Mouse (Mus musculus): ENCODE measurements around the gene Pcolce2. TPM values are rescaled to one million over a fixed set of nuclear protein-coding genes. Genes with fewer than 3 reads are reported as not detected.

Pcolce2 gene
- 8.2 and 10.0 TPM in 2 replicates for polyA plus RNA-seq (2015; fragmentation: Nextera tagmentation; extraction: Ambion mirVana)

- peak within 1 kb of the TSS; percentile 96 for H3K4me2 ChIP-seq
- peaks cover 7% of the 10 kb centered on the region; the same call in 1 of the 2 replicates for H3K4me1 ChIP-seq
- ATAC-seq (ENCODE audit: insufficient number of reproducible peaks, insufficient read depth, low FRiP score, low TSS enrichment, low read depth) = peak; percentile 81
- peaks cover 22% of the 10 kb centered on the region for H3K27me3 ChIP-seq
- H3K9ac ChIP-seq = peak within 1 kb of the TSS; percentile 77
- H3K27ac ChIP-seq = no peak within 1 kb of the TSS
- H3K4me3 ChIP-seq = peak within 1 kb of the TSS; percentile 61
- no peaks in the 10 kb centered on the region for H3K9me3 ChIP-seq
- H3K36me3 ChIP-seq = no peaks in the 10 kb centered on the region
- under 1% methylated on average over 46 of the region's 71 CpGs for WGBS
These were observed at the start of gene Pcolce2 for GRCm38 (mm10) chr9:95637271-95638181. TSS of gene Pcolce2 (plus strand) at chr9:95637601.

DNA sequence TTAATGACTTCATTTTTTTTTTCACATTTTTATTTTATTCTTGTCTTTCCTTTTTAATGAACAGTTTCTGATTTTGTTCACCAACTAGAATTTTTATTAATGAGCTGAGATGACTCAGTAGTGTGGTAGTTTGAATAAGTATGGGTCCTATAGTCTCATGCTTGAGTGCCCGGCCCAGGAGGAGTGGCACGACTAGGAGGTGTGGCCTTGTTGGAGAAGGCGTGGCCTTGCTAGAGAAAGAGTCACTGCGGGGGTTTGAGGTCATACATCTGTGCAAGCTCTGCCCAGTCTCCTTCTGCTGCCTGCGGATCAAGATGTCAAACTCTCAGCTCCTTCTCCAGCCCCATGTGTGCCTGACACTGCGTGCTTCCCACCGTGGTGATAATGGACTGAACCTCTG lies 49.3 kb upstream of the Pcolce2 start:
- Histone ChIP-seq H3K27ac (no peak overlapping the region), H3K4me3 (no peak overlapping the region), H3K9me3 (no peaks in the 10 kb centered on the region), H3K4me2 (no peak overlapping the region), H3K27me3 (peaks cover 2% of the 10 kb centered on the region; the same call in 1 of the 2 replicates), H3K4me1 (no peaks in the 10 kb centered on the region), H3K9ac (no peak overlapping the region), H3K36me3 (no peaks in the 10 kb centered on the region)
- 87% methylated on average over 7 of the region's 7 CpGs for WGBS
- ATAC-seq (ENCODE audit: insufficient number of reproducible peaks, insufficient read depth, low FRiP score, low TSS enrichment, low read depth) = no peak; the same call in 1 of the 2 replicates

DNA sequence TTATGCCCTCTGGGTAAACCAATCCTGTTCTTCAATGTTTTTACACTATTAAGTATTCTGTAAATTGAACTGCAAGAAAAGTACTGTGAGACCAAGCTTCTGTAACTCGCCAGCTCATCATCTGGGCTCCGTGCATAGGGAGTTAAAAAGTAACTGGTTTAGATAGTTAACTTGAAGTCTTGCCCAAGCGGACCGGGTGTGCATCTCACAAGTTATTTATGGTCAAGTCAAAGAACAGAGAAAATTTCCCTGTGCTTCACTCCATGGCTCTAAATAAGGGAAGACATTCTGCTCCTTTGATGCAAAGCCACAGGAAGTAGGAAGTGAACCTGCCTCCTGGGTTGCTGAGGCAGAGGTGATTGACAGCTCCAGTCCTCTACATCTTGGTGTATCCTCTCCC lies 43.1 kb upstream of the Pcolce2 start:
- Histone ChIP-seq H3K36me3 (no peaks in the 10 kb centered on the region), H3K27me3 (0 out of 2 replicates have a peak, but pooled peaks cover 7% of the 10 kb centered on the region), H3K4me2 (no peak overlapping the region), H3K9ac (no peak overlapping the region), H3K4me1 (peaks cover 5% of the 10 kb centered on the region), H3K9me3 (no peaks in the 10 kb centered on the region), H3K4me3 (no peak overlapping the region), H3K27ac (no peak overlapping the region)
- ATAC-seq (ENCODE audit: insufficient number of reproducible peaks, insufficient read depth, low FRiP score, low TSS enrichment, low read depth) = no peak
- WGBS = 78% methylated on average over 4 of the region's 4 CpGs

DNA sequence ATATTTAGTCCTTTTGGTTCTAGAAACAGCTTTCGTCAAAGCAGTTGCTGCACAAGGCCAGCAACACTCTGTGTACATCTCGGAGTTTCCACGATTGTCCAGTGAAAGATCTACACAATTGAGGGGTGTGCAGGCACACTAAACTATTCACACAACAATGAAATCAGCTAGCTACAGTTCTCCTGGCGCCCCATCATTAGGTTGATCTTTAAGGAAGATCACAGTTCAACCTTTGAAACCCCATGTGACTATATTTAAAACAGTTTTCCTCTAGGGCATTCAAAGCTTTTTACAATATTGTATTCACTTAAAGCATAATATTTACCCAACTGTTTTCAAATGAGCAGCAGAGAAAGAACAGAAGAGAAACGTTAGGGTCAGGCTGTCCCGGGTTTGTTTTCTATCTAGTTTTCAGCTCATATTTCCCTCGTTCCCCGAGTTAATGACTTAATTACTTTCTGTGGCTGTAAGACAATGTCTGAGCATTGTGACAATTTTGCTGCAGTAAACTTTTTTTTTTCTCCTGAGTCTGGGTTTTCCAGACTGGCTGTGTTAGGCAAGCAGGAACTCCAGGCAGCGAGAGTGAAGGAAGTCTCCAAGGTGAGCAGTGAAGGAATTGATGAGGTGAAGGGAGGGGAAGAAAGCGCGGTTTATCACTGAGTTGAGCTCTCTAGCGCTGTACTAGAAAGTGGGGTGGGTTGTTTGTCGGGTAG lies 39.8 kb upstream of the Pcolce2 start:
- H3K9ac ChIP-seq = no peak overlapping the region
- peak overlapping the region; percentile 50 for H3K4me2 ChIP-seq
- no peaks in the 10 kb centered on the region for H3K36me3 ChIP-seq
- H3K9me3 ChIP-seq = no peaks in the 10 kb centered on the region
- H3K4me3 ChIP-seq = 0 out of 2 replicates have a peak overlapping the region, but pooled peaks have one; percentile 11
- H3K27ac ChIP-seq = no peak overlapping the region
- peaks cover 5% of the 10 kb centered on the region for H3K4me1 ChIP-seq
- ATAC-seq (ENCODE audit: insufficient number of reproducible peaks, insufficient read depth, low FRiP score, low TSS enrichment, low read depth) = no peak
- 0 out of 2 replicates have a peak, but pooled peaks cover 7% of the 10 kb centered on the region for H3K27me3 ChIP-seq
- WGBS = 27% methylated on average over 13 of the region's 13 CpGs

- H3K9me3 ChIP-seq = no peaks in the 10 kb centered on the region
- no peak overlapping the region for H3K9ac ChIP-seq
- H3K36me3 ChIP-seq = no peaks in the 10 kb centered on the region
- ATAC-seq (ENCODE audit: insufficient number of reproducible peaks, insufficient read depth, low FRiP score, low TSS enrichment, low read depth) = no peak
- H3K4me1 ChIP-seq = peaks cover 5% of the 10 kb centered on the region
- no peak overlapping the region for H3K27ac ChIP-seq
- WGBS = 43% methylated on average over 19 of the region's 19 CpGs
- H3K4me3 ChIP-seq = peak overlapping the region; percentile 11; the same call in 1 of the 2 replicates
- 0 out of 2 replicates have a peak, but pooled peaks cover 7% of the 10 kb centered on the region for H3K27me3 ChIP-seq
- peak overlapping the region; percentile 50 for H3K4me2 ChIP-seq
These were observed 39.2 kb upstream of the Pcolce2 start for GRCm38 (mm10) chr9:95598179-95598721.

DNA sequence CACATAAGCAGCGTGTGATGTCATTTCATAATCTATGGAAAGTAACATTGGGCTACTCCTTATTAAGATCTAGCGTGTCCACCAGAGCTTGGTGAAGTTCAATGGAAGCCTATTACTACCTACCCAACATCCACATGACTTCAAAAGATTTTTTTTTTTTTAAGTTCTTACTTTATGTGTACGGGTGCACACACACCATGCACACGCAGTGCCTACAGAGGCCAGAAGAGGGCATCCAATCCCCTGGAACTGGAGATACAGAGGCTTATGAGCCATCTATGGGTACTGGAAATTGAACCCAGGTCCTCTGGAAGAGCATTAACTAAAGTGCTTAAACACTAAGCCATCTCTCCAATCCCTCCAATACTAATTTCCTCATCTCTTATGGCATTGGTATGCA lies 38.0 kb upstream of the Pcolce2 start:
- no peak overlapping the region for H3K4me3 ChIP-seq
- H3K9me3 ChIP-seq = no peaks in the 10 kb centered on the region
- H3K9ac ChIP-seq = no peak overlapping the region
- peaks cover 5% of the 10 kb centered on the region for H3K4me1 ChIP-seq
- H3K36me3 ChIP-seq = no peaks in the 10 kb centered on the region
- no peak overlapping the region for H3K4me2 ChIP-seq
- 81% methylated on average over 4 of the region's 4 CpGs for WGBS
- no peak overlapping the region for H3K27ac ChIP-seq
- 0 out of 2 replicates have a peak, but pooled peaks cover 7% of the 10 kb centered on the region for H3K27me3 ChIP-seq
- no peak for ATAC-seq (ENCODE audit: insufficient number of reproducible peaks, insufficient read depth, low FRiP score, low TSS enrichment, low read depth)

DNA sequence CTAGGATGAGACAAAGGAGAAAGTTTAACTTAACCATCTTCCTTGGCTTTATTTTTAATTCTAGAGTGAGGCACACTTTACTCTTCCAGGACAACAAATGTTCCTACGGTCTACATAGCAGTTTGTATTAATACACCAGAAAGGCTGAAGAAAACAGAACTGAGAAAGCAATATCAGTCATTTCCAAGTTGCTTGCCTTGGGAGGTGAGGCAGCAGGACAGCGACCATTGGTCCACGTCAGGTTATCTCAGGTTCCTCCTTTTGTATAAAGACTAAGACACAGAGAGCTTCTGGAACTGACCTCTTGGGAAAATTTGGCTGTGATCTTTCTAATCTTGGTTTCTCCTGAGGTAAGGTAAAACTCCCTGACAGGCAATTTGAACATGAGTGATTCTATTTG lies 34.6 kb upstream of the Pcolce2 start:
- no peak for ATAC-seq (ENCODE audit: insufficient number of reproducible peaks, insufficient read depth, low FRiP score, low TSS enrichment, low read depth)
- Histone ChIP-seq H3K9ac (no peak overlapping the region), H3K27ac (no peak overlapping the region), H3K9me3 (no peaks in the 10 kb centered on the region), H3K27me3 (0 out of 2 replicates have a peak, but pooled peaks cover 7% of the 10 kb centered on the region), H3K36me3 (no peaks in the 10 kb centered on the region), H3K4me3 (no peak overlapping the region), H3K4me1 (peaks cover 5% of the 10 kb centered on the region), H3K4me2 (no peak overlapping the region)
- 82% methylated on average over 3 of the region's 3 CpGs for WGBS

DNA sequence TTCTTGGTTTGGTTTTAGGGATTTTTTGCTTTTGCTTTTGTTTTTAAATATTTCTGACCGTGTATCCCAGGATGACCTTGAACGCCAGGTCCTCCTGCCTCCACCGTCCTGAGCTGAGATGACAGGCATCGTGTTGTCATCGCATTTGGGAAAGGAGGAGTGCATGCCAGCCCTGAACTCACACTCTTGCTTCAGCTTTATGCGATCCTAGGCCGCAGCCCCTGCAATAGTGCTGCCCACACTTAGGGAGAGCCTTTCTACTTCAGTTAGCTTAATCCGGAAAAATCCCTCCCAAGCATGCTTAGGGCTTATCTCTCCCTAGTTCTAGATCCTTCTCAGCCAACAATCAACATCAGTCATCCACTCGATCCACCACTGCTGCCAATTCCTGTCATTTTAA lies 34.1 kb upstream of the Pcolce2 start:
- H3K27me3 ChIP-seq = 0 out of 2 replicates have a peak, but pooled peaks cover 5% of the 10 kb centered on the region
- 88% methylated on average over 9 of the region's 9 CpGs for WGBS
- no peak for ATAC-seq (ENCODE audit: insufficient number of reproducible peaks, insufficient read depth, low FRiP score, low TSS enrichment, low read depth)
- peaks cover under 1% of the 10 kb centered on the region for H3K4me1 ChIP-seq
- no peak overlapping the region for H3K9ac ChIP-seq
- H3K4me2 ChIP-seq = no peak overlapping the region
- H3K36me3 ChIP-seq = no peaks in the 10 kb centered on the region
- H3K27ac ChIP-seq = no peak overlapping the region
- no peak overlapping the region for H3K4me3 ChIP-seq
- no peaks in the 10 kb centered on the region for H3K9me3 ChIP-seq

- H3K36me3 ChIP-seq = no peaks in the 10 kb centered on the region
- no peaks in the 10 kb centered on the region for H3K9me3 ChIP-seq
- no peak overlapping the region for H3K4me3 ChIP-seq
- H3K9ac ChIP-seq = no peak overlapping the region
- no peak overlapping the region for H3K27ac ChIP-seq
- 63% methylated on average over 5 of the region's 5 CpGs for WGBS
- no peak overlapping the region for H3K4me2 ChIP-seq
- no peaks in the 10 kb centered on the region for H3K4me1 ChIP-seq
- no peaks in the 10 kb centered on the region for H3K27me3 ChIP-seq
- no peak for ATAC-seq (ENCODE audit: insufficient number of reproducible peaks, insufficient read depth, low FRiP score, low TSS enrichment, low read depth)
These were observed 30.2 kb upstream of the Pcolce2 start for GRCm38 (mm10) chr9:95607196-95607595.

GRCm38 (mm10) chr9:95612246-95612768 lies 25.1 kb upstream of the Pcolce2 start:
- H3K9ac ChIP-seq = no peak overlapping the region
- H3K27me3 ChIP-seq = no peaks in the 10 kb centered on the region
- WGBS = 74% methylated on average over 8 of the region's 8 CpGs
- H3K9me3 ChIP-seq = no peaks in the 10 kb centered on the region
- no peaks in the 10 kb centered on the region for H3K36me3 ChIP-seq
- no peak overlapping the region for H3K4me3 ChIP-seq
- H3K27ac ChIP-seq = no peak overlapping the region
- ATAC-seq (ENCODE audit: insufficient number of reproducible peaks, insufficient read depth, low FRiP score, low TSS enrichment, low read depth) = no peak
- H3K4me1 ChIP-seq = no peaks in the 10 kb centered on the region
- no peak overlapping the region for H3K4me2 ChIP-seq

DNA sequence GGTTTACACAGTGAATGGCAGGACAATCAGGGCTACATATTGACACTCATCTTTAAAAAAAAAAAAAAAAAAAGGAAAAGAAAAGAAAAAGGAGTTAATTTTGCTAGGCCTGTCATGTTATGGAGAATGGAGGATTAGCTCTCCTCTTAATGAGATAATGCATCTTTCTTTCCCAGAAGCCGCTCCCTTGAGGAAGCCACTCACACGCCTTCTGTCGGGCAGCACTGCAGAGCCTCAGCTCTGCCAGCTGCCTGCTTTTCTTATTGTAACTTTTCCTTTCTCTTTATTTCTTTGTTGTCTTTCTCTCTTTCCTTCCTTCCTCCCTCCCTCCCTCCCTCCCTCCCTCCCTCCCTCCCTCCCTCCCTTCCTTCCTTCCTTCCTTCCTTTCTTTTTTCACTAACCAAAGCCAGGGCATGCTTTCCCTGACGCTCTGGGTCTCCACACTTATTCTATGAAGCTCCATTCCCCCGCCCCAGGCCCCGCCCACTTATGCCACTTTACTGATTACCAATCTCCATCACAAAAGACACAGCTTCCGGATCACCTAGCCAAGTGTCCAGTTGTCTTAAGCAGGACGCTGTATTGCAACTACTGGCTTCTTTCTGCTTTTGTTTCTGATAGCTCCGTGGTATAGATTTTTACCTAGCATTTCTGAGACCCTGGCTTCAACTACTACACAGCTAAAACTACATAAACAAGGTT lies 23.8 kb upstream of the Pcolce2 start:
- Histone ChIP-seq H3K4me3 (no peak overlapping the region), H3K9me3 (no peaks in the 10 kb centered on the region), H3K9ac (no peak overlapping the region), H3K27ac (no peak overlapping the region), H3K27me3 (no peaks in the 10 kb centered on the region), H3K36me3 (no peaks in the 10 kb centered on the region), H3K4me2 (peak overlapping the region; percentile 14; the same call in 1 of the 2 replicates), H3K4me1 (no peaks in the 10 kb centered on the region)
- WGBS = 21% methylated on average over 9 of the region's 9 CpGs
- ATAC-seq (ENCODE audit: insufficient number of reproducible peaks, insufficient read depth, low FRiP score, low TSS enrichment, low read depth) = no peak
